Mouse (Mus musculus): ENCODE data around the gene Serpina1b. TPM values are rescaled to one million over a fixed set of nuclear protein-coding genes. Genes with fewer than 3 reads are reported as not detected.
"Not testable (repeated sequence)": the region's sequence is repeated elsewhere in the genome, so short reads cannot be mapped to it uniquely, and the experiment has no call there.

Serpina1b gene
- polyA plus RNA-seq, 1 experiment from 2014 or later: not detected

GRCm38 (mm10) chr12:103687021-103687420, 143.2 kb downstream of the Serpina1b start:
- no peaks in the 10 kb centered on the region for H3K27me3 ChIP-seq
- no peak overlapping the region for H3K9ac ChIP-seq (replicated peaks)
- no peak overlapping the region for H3K4me2 ChIP-seq (replicated peaks)
- ATAC-seq (replicated peaks): no peak
- no peak overlapping the region for H3K27ac ChIP-seq (replicated peaks)
- H3K4me3 ChIP-seq: no peak overlapping the region
- H3K9me3 ChIP-seq: no peaks in the 10 kb centered on the region
- 89% methylated on average over 7 of the region's 7 CpGs for WGBS
- H3K4me1 ChIP-seq: no peaks in the 10 kb centered on the region
- H3K36me3 ChIP-seq: no peaks in the 10 kb centered on the region

- 82% methylated on average over 3 of the region's 3 CpGs for WGBS
- H3K4me2 ChIP-seq (replicated peaks): no peak overlapping the region
- H3K4me1 ChIP-seq: no peaks in the 10 kb centered on the region
- H3K36me3 ChIP-seq: no peaks in the 10 kb centered on the region
- no peak for ATAC-seq (replicated peaks)
- no peaks in the 10 kb centered on the region for H3K27me3 ChIP-seq
- no peak overlapping the region for H3K9ac ChIP-seq (replicated peaks)
- no peaks in the 10 kb centered on the region for H3K9me3 ChIP-seq
- H3K27ac ChIP-seq (replicated peaks): no peak overlapping the region
- H3K4me3 ChIP-seq: no peak overlapping the region
Measured at GRCm38 (mm10) chr12:103686050-103686449, 144.1 kb downstream of the Serpina1b start.

- 85% methylated on average over 3 of the region's 3 CpGs for WGBS
- Histone ChIP-seq H3K27ac (replicated peaks) (no peak overlapping the region), H3K4me1 (no peaks in the 10 kb centered on the region), H3K9ac (replicated peaks) (no peak overlapping the region), H3K36me3 (no peaks in the 10 kb centered on the region), H3K27me3 (no peaks in the 10 kb centered on the region), H3K4me3 (no peak overlapping the region), H3K4me2 (replicated peaks) (no peak overlapping the region), H3K9me3 (no peaks in the 10 kb centered on the region)
- no peak for ATAC-seq (replicated peaks)
Measured at GRCm38 (mm10) chr12:103685386-103685785, 144.8 kb downstream of the Serpina1b start.

GRCm38 (mm10) chr12:103683775-103684174, 146.4 kb downstream of the Serpina1b start:
- no peak for ATAC-seq (replicated peaks)
- H3K4me1 ChIP-seq: no peaks in the 10 kb centered on the region
- H3K9me3 ChIP-seq: no peaks in the 10 kb centered on the region
- 80% methylated on average over 4 of the region's 4 CpGs for WGBS
- H3K36me3 ChIP-seq: no peaks in the 10 kb centered on the region
- H3K4me2 ChIP-seq (replicated peaks): no peak overlapping the region
- H3K27me3 ChIP-seq: no peaks in the 10 kb centered on the region
- no peak overlapping the region for H3K27ac ChIP-seq (replicated peaks)
- H3K9ac ChIP-seq (replicated peaks): no peak overlapping the region
- no peak overlapping the region for H3K4me3 ChIP-seq

- no peak overlapping the region for H3K27ac ChIP-seq (replicated peaks)
- H3K36me3 ChIP-seq: no peaks in the 10 kb centered on the region
- no peak overlapping the region for H3K4me3 ChIP-seq
- H3K4me2 ChIP-seq (replicated peaks): no peak overlapping the region
- ATAC-seq (replicated peaks): no peak
- H3K4me1 ChIP-seq: no peaks in the 10 kb centered on the region
- H3K9me3 ChIP-seq: no peaks in the 10 kb centered on the region
- no peaks in the 10 kb centered on the region for H3K27me3 ChIP-seq
- H3K9ac ChIP-seq (replicated peaks): no peak overlapping the region
- WGBS: 82% methylated on average over 2 of the region's 2 CpGs
Measured at GRCm38 (mm10) chr12:103681739-103682138, 148.4 kb downstream of the Serpina1b start.

- Histone ChIP-seq H3K36me3 (no peaks in the 10 kb centered on the region), H3K27me3 (no peaks in the 10 kb centered on the region), H3K4me1 (no peaks in the 10 kb centered on the region), H3K4me3 (no peak overlapping the region), H3K4me2 (replicated peaks) (no peak overlapping the region), H3K27ac (replicated peaks) (no peak overlapping the region), H3K9me3 (no peaks in the 10 kb centered on the region), H3K9ac (replicated peaks) (no peak overlapping the region)
- ATAC-seq (replicated peaks): no peak
- 68% methylated on average over 2 of the region's 2 CpGs for WGBS
Measured at GRCm38 (mm10) chr12:103681169-103681568, 149.0 kb downstream of the Serpina1b start.

- not testable (repeated sequence) for H3K4me2 ChIP-seq (replicated peaks); H3K9ac ChIP-seq (replicated peaks); H3K27ac ChIP-seq (replicated peaks); H3K4me1 ChIP-seq; H3K36me3 ChIP-seq; ATAC-seq (replicated peaks); H3K4me3 ChIP-seq; H3K9me3 ChIP-seq; H3K27me3 ChIP-seq
- 92% methylated on average over 1 of the region's 1 CpGs for WGBS
Measured at GRCm38 (mm10) chr12:103679853-103680252, 150.3 kb downstream of the Serpina1b start.

Other genes starting within 250 kb of the Serpina1b start
- gene Serpina10, start 198.9 kb downstream of the Serpina1b start, polyA plus RNA-seq (2015; fragmentation: Nextera tagmentation; extraction: Ambion mirVana): 0.05 TPM in 1 of 2 replicates, not detected in the other
- 0.49 TPM in 1 of 2 replicates, not detected in the other for gene Serpina6, start 173.2 kb downstream of the Serpina1b start, polyA plus RNA-seq (2015; fragmentation: Nextera tagmentation; extraction: Ambion mirVana)
- not detected in 2 replicates for gene Serpina16, start 154.2 kb downstream of the Serpina1b start, polyA plus RNA-seq (2015; fragmentation: Nextera tagmentation; extraction: Ambion mirVana)
- gene Serpina1f, start 134.8 kb downstream of the Serpina1b start, polyA plus RNA-seq (2015; fragmentation: Nextera tagmentation; extraction: Ambion mirVana): not detected in 2 replicates
- not detected in 2 replicates for gene Serpina1d, start 56.8 kb downstream of the Serpina1b start, polyA plus RNA-seq (2015; fragmentation: Nextera tagmentation; extraction: Ambion mirVana)
- 1.8 TPM in 1 of 2 replicates, not detected in the other for gene Serpina1a, start 33.2 kb upstream of the Serpina1b start, polyA plus RNA-seq (2015; fragmentation: Nextera tagmentation; extraction: Ambion mirVana)
- 0.82 TPM in 1 of 2 replicates, not detected in the other for gene Serpina1c, start 74.5 kb upstream of the Serpina1b start, polyA plus RNA-seq (2015; fragmentation: Nextera tagmentation; extraction: Ambion mirVana)
- 1.5 TPM in 1 of 2 replicates, not detected in the other for gene Serpina1e, start 128.6 kb upstream of the Serpina1b start, polyA plus RNA-seq (2015; fragmentation: Nextera tagmentation; extraction: Ambion mirVana)
- not detected in 2 replicates for gene Serpina11, start 159.6 kb upstream of the Serpina1b start, polyA plus RNA-seq (2015; fragmentation: Nextera tagmentation; extraction: Ambion mirVana)
- not detected in 2 replicates for gene Serpina9, start 183.4 kb upstream of the Serpina1b start, polyA plus RNA-seq (2015; fragmentation: Nextera tagmentation; extraction: Ambion mirVana)
- gene Serpina12, start 214.1 kb upstream of the Serpina1b start, polyA plus RNA-seq (2015; fragmentation: Nextera tagmentation; extraction: Ambion mirVana): not detected in 2 replicates